ENCODE assay signal across 8 mouse cellular contexts in the genomic region with DNA sequence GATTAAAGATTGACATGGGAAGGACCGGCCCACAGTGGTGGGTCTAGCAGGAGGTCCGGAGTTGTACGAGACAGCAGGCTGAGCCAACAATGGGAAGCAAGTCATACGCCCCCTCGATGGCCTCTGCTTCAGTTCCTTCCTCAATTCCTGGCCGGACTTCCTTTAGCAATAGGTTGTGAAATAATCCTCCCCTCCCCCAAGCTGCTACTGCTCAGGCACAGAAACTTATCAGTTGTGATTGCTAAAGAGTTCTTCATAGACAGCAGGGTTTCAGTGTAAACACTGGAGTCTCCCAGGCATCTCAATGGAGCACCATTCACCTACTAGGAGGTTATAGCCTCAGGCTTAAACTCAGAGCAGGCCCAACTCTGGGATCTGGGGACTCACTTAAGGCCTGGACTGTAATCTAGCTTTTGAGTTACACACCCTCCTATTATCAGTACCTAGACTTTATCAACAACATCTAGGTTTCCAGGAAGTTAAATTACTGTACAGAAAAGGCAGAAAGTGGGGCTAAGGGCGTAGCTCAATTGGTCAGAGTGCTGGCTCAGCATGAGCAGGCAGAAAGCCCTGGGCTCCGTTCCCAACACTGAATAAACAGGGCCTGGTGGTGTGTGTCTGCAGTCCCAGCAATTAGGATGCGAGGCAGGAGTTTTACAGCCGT.
DNase-seq lines count a peak whose midpoint lies in the region; ATAC-seq and TF ChIP-seq lines count a peak whose summit lies in the region.

No protein-coding gene starts in this region.

- no peaks in the 10 kb centered on the region for H3K79me2 ChIP-seq in MEL (ENCODE audit: control insufficient read depth, insufficient read depth, low read length, poor library complexity)

- no peaks in the 10 kb centered on the region for H3K36me3 ChIP-seq in MEL (ENCODE audit: control insufficient read depth in 1 of 2, insufficient read depth in 2 of 2, low read length in 2 of 2)
- H3K36me3 ChIP-seq in hindbrain, embryonic 13.5 days, result peaks cover 16% of the 10 kb centered on the region

- peak; percentile 11 for DNase-seq in MEL (ENCODE audit: low read depth, low spot score)
- DNase-seq in c-Kit-negative CD71-positive TER-119-positive erythroid progenitor cells, embryonic 14.5 days (ENCODE audit: low read depth, low spot score), result peak; percentile 13
- peak; percentile 57 for DNase-seq in forelimb bud, embryonic 11.5 days (ENCODE audit: low read depth, low spot score)
- peak; percentile 47 to 56 for DNase-seq in layer of hippocampus, postnatal 36 days
- DNase-seq in lung, postnatal 25 days (ENCODE audit: low spot score), result peak; percentile 83
- peak; percentile 60 for DNase-seq in right cerebral cortex, postnatal 4 days
- no peak for DNase-seq in T-cell, adult 2 months (ENCODE audit: low spot score)

- no peak overlapping the region for H3K4me2 ChIP-seq in hindbrain, embryonic 13.5 days

- H3K4me1 ChIP-seq in MEL (ENCODE audit: control insufficient read depth in 1 of 2, insufficient read depth in 2 of 2, low read length in 2 of 2), result peaks cover 0 to 2% of the 10 kb centered on the region in 2 experiments; a peak in 1 of 4 replicates
- peaks cover 16% of the 10 kb centered on the region for H3K4me1 ChIP-seq in hindbrain, embryonic 13.5 days (replicated peaks)

- peak; percentile 80 for ATAC-seq in hindbrain, embryonic 13.5 days (ENCODE audit: low FRiP score)

- no peaks in the 10 kb centered on the region for H3K9me3 ChIP-seq in MEL (replicated peaks; ENCODE audit: insufficient read depth, low read length)
- H3K9me3 ChIP-seq in hindbrain, embryonic 13.5 days, result no peaks in the 10 kb centered on the region

- TF ChIP-seq RAD21 in MEL (IDR thresholded peaks at IDR 0.05; ENCODE audit: low read depth, low read length), result no peak

- no peaks in the 10 kb centered on the region; a peak in 1 of 4 replicates for H3K27me3 ChIP-seq in MEL (ENCODE audit: control insufficient read depth in 1 of 2, insufficient read depth in 2 of 2, low read length in 2 of 2)
- H3K27me3 ChIP-seq in hindbrain, embryonic 13.5 days, result no peaks in the 10 kb centered on the region

- TF ChIP-seq EP300 in MEL (IDR thresholded peaks at IDR 0.05; ENCODE audit: low read depth in 1 of 2, low read length in 2 of 2), result no peak

- WGBS in hindbrain, embryonic 13.5 days, result 43% methylated on average over 10 of the region's 10 CpGs

- no peak for TF ChIP-seq CTCF in MEL (IDR thresholded peaks at IDR 0.05 in 2 of 3, conservative IDR thresholded peaks at IDR 0.05 in 1 of 3; ENCODE audit: control insufficient read depth in 1 of 3, insufficient read depth in 1 of 3, low read depth in 2 of 3, low read length in 3 of 3, poor library complexity in 1 of 3, severe bottlenecking in 1 of 3)

- H3K27ac ChIP-seq in MEL (ENCODE audit: control insufficient read depth, low read depth, low read length), result no peak overlapping the region
- peak overlapping the region; percentile 62 for H3K27ac ChIP-seq in hindbrain, embryonic 13.5 days

- H3K9ac ChIP-seq in MEL (ENCODE audit: control insufficient read depth, low read depth, low read length, poor library complexity, severe bottlenecking), result no peak overlapping the region
- no peak overlapping the region for H3K9ac ChIP-seq in hindbrain, embryonic 13.5 days

- H3K4me3 ChIP-seq in MEL (ENCODE audit: control insufficient read depth in 1 of 2, insufficient read depth in 1 of 2, low read depth in 2 of 2, low read length in 2 of 2), result no peak overlapping the region
- no peak overlapping the region for H3K4me3 ChIP-seq in hindbrain, embryonic 13.5 days

- TF ChIP-seq POLR2A in MEL (IDR thresholded peaks at IDR 0.05; ENCODE audit: control insufficient read depth in 1 of 2, insufficient read depth in 1 of 2, low read depth in 1 of 2, low read length in 2 of 2, poor library complexity in 1 of 2), result no peak

TF ChIP-seq in MEL, 35 proteins besides CTCF, POLR2A, EP300 and RAD21:
- TF ChIP-seq TCF12 (IDR thresholded peaks at IDR 0.05; ENCODE audit: low read depth, low read length) (no peak), ZMIZ1 (IDR thresholded peaks at IDR 0.05; ENCODE audit: low read depth, low read length) (no peak), CHD1 (IDR thresholded peaks at IDR 0.05; ENCODE audit: low read depth, low read length) (no peak), MXI1 (IDR thresholded peaks at IDR 0.05; ENCODE audit: low read depth, low read length) (no peak), MAFK (IDR thresholded peaks at IDR 0.05; ENCODE audit: borderline replicate concordance, low read depth, low read length) (no peak), USF2 (IDR thresholded peaks at IDR 0.05; ENCODE audit: borderline replicate concordance in 1 of 2, insufficient read depth in 1 of 2, low read depth in 1 of 2, low read length in 2 of 2) (no peak), TAL1 (IDR thresholded peaks at IDR 0.05; ENCODE audit: low read length) (no peak), MAX (IDR thresholded peaks at IDR 0.05; ENCODE audit: low read length) (no peak), SIN3A (IDR thresholded peaks at IDR 0.05; ENCODE audit: low read length) (no peak), E2F4 (IDR thresholded peaks at IDR 0.05; ENCODE audit: borderline replicate concordance, low read depth, low read length) (no peak), ZNF384 (IDR thresholded peaks at IDR 0.05; ENCODE audit: low read depth, low read length) (no peak), RCOR1 (IDR thresholded peaks at IDR 0.05; ENCODE audit: low read depth, low read length) (no peak), POLR2AphosphoS5 (IDR thresholded peaks at IDR 0.05; ENCODE audit: borderline replicate concordance, low read depth, low read length) (no peak), UBTF (IDR thresholded peaks at IDR 0.05; ENCODE audit: borderline replicate concordance, insufficient read depth, low read depth, low read length) (no peak), ZC3H11A (IDR thresholded peaks at IDR 0.05; ENCODE audit: low read depth, low read length) (no peak), ELF1 (IDR thresholded peaks at IDR 0.05; ENCODE audit: low read depth, low read length) (no peak), MYB (IDR thresholded peaks at IDR 0.05; ENCODE audit: low read depth, low read length) (no peak), MEF2A (IDR thresholded peaks at IDR 0.05; ENCODE audit: extremely low read depth, insufficient replicate concordance, low read depth, low read length, poor library complexity, severe bottlenecking) (no peak)
